Mouse (Mus musculus) spleen, embryonic (tissue): ENCODE data around the gene Ptger4.

Experiments
- CTCF ChIA-PET: fragments of 350-600 bp; sonication (Branson Sonifier 250); formaldehyde crosslinking; loops from one replicate; lab custom pipeline; 2022; lab: Charles Lee

Gene Ptger4

DNA sequence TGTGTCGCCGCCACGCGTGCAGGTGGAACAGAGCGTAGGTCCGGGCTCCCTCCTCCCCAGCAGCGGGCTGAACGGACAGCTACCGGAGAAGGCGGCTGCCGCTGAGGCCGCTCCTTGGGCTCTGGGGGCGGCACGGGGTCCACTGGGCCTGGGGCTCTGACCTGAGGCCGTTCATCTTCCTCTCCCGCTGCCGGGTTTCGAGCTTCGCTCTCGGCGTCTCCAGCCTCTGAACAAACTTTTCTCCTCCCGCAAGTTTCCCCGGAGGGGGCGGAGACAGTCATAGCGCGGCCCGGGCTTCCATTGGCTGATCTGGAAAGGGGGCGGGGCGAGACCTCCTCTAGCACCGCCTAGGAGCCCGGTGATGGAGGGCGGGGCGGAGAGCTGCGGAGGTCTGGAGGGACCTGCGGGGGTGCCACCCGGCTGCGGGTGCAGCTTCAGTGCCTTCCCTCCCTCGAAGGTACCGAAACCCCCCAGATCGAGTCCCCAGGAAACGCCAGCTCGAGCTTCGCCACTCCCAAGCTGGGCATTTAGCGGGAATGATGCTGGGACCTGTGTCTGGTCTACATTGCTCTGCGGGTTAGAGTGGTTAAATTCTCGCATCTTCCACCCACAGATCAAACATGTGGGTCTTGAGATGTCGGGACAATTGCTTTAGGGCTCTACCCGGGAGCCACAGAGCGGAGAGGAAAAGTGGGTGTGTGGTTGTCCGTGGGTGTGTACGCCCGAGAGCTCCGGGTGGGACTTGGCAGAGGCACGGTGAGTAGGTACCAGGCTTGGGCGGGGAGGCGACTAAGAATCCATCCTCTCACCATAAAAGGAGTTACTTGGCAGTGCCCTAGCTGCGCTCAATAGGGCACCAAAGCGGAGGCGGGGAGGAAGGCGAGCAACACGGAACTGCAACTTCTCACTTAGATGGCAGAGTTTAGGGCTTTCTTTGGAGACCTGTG, at the start of gene Ptger4:
Gene Ptger4, minus strand, starts transcription at position 229 of the 947 bp plus-strand sequence.
- CTCF ChIA-PET: interaction anchor here (0.5 to 1.0 kb wide), 3 partner anchors 53 to 269 kb away, joined by 3 to 4 read pairs (median 4); no protein-coding TSS in a partner anchor

DNA sequence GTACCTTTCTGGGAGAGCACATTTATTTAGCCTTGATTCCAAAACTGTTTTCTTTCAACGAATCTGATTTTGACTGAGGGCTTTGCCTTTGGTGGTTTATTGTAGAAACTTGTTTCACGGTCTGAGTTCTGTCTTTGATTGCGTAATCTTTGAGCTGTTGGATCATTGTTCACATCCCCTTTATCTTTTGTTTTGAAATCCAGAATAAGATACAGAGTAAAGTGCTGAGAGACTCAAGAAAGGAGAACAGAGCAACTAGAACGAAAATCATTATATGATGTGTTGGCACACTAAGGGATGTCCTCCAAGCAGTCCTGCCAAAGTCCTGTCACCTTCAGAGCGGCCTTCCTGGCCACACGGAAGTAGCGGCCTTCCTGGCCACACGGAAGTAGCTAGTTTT, 44.4 kb upstream of the Ptger4 start:
- CTCF ChIA-PET: no interaction called here

DNA sequence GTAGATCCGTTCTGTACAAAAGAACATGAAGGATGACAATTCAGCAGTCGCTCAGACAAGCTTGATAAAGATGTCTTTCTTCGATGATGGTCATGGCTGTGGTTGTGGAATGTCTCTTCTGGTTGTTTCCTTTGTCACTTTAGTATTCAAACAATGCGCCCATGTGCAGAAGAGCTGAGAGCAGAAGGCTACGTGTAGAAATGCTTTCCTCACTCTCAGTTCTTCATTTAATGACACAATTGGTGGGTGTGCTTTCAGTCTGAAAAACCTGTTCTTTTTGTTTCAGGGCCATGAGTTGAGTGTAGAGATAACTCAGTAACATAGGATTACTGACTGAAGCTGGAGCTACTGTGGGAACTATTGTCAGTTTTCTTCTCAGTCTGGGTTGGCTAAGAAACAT, 43.1 kb upstream of the Ptger4 start:
- CTCF ChIA-PET: no interaction called here

DNA sequence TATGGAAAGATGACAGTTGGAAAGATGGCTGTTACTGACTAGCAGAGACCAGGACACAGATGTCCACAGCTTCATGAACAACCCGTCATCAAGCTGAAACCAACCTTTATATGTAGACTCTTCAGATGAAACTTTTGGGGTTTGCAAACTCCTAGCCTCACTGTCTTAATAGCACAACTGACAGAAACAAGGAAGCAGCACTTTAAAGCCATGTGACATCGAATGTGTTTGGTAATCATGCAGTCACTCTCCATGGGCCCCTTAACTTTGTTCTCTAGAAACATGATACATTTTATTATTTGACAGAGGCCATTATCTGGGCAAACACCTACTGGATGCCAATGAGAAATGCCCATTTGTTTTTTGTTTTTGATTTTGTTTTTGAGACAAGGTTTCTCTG, 37.3 kb upstream of the Ptger4 start:
- CTCF ChIA-PET: no interaction called here

DNA sequence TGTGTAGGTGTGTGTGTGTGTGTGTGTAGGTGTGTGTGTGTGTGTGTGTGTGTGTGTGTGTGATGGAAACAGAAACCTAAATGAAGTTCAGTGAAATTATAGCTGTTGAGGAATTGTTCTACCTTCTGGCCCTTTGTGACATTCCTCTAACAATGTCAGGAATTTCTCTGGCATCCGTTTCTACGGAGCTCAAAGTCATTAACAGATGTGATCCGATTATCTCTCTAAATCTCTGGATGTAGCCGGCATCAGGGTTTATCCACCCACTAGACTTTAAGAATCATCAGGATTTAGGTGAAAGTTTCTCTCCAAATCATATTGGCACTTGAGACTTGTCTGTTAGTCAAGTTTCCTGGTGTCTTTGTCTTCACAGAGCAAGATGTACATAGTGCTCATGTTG, 35.8 kb upstream of the Ptger4 start:
- CTCF ChIA-PET: no interaction called here

DNA sequence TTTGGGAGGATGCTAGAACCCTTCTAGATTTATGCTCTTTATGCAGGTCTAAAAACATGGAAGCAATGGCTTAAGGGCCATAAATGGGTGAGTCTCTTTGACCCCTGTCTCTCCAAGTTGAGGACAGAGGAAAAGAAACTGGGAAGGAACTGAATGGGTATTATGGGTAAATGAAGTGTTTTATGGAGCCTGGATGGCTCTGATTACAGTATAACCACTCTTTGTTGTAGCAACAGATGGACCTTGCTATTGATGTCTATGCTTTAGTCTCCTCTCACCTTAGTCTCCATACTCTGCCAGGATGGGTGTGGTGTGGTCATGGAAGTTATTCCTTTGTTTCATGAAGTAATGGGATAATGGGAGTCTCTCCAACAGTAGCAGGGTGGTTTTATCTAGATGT, 34.5 kb upstream of the Ptger4 start:
- CTCF ChIA-PET: no interaction called here

DNA sequence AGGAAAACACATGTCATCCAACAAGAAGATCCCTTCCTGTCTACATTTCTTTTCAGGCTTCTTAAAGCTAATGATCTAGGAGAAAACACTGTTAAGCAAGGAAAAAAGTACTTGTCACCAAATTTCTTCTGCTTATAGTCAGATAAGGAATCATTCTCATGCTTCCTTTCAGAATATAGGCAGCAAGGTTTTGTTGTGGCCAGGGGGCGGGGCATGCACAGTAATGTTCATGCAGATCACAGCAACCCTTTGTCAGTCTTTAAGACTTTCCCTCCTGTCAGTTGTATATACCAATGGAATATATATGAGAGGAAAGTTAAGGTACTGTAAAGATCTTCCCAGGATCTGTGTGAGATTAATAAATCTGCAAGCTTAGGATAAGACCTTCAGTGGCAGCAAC, 30.0 kb upstream of the Ptger4 start:
- CTCF ChIA-PET: no interaction called here

DNA sequence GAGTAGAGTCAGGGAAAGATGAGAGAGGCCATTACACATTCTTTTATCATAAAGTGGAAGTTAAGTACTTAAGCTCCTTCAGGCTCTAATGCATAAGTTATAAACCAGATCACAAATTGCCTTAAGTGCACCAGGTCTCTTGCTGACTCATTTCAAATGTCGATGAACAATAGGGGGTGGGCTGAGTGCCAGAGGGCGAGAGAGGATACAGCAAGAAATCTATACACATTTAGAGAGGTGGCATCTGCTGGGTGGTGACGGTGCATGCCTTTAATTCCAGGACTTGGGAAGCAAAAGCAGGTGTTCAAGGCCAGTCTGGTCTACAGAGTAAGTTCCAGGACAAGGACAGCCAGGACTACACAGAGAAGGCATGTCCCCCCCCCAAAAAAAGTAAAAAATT, 22.1 kb upstream of the Ptger4 start:
- CTCF ChIA-PET: no interaction called here

DNA sequence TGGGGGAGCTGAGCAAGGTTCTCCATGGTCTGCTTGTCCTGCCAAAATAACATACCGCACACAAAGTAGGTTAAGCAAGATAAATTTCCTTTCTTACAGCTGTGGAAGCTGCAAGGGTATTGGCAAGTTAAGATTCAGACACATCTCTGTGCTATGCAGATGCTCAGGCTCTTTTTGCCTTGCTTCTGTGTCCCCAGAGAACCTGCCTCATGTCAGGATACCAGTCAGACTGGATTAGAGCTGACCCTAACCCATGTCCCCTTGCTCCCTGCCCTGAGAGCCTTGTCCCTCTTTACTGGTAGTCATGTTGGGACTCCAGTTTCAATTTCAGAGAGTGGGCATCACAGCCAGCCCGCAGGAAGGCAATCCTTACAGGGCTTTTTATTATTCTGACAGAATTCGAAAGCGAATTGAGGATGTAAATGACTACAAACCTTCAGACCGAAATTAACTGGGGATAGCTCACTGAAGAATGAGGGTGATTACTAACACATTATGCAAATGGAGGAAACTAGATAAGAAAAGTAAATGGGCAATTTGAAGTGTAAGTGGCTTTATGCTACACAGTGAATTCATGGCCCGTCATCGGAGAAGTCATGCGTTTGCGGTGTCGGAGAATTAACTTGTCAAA, 19.0 kb upstream of the Ptger4 start:
- CTCF ChIA-PET: no interaction called here

DNA sequence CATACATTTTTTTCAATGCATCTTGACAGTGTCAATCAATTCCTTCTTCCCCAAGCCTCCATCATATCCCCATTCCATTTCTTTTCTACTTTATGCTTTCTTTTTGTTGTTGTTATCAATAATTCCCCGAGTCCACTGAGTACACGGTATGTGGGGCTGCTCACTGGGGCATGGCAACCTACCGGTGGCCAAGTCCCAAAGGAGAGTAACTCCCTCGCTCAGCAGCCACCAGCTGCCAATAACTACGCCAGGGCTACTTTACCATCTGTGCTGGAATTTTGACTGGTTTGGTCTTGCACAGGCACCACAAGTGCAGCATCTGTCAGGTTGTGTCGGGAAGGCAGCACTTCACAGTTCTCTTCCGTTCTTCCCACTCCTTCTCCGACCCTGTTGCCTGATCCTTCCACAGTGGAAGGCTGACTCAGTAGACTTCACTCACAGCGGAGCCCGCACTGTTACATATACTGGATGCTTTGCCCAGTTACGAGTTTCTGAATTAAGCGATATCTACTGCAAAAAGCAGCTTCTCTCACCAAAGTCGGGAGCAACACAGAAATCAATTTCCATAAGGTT, 18.2 kb upstream of the Ptger4 start:
- CTCF ChIA-PET: no interaction called here

DNA sequence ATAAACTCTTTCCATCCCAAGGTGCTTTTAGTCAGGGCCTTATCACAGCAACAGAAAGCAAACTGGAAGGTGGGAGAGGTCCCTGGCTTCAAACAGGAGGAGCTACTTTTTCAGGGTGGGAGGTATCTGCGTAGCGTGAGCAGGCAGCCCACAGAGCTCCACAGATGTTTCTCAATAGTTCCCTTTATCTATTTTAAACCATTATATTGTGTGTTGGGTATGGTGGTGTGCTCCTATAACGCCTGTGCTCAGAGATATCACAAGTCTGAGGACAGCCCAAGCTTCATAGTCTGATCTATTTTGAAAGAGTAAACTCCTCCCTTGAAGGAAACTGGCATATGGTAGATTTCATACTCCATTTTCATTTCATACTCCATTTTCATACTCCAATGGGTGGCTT, 17.0 kb upstream of the Ptger4 start:
- CTCF ChIA-PET: no interaction called here

DNA sequence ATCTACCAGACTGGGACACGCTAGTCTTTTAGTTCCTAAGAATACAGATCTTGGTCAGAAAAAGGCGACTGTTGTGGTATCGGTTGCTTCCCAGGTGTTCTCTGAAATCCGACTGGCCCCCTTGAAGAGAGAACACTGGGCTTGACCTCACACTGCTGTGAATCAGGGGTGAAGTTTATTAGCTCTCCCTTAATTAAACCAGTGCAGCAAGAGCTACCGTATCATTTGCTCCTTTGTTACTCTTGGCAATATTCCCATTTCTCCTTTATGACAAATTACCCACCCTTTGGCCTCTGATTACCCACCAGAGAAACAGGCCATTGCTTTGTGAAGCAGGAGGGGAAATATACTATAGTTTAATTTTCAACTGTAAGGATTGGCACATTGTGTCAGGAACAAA, 16.2 kb upstream of the Ptger4 start:
- CTCF ChIA-PET: no interaction called here

DNA sequence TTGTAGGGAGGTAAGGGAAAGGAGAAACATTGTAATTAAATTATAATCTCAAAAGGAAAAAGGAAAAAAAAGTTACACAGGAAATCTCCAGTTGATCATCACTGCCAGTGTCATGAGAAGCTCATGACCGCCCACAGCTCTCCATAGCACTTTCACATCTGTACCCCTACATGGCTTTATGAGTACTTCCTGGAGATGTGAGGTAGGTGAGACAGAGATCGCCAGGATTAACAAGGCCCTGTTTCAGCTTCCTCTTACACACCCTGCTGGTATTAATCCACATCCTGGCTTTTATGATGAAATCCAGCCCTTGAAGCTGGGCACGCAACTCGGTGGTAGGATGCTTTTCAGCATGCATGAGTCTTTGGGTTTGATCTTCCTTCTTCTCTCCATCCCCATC, 6.2 kb upstream of the Ptger4 start:
- CTCF ChIA-PET: no interaction called here

DNA sequence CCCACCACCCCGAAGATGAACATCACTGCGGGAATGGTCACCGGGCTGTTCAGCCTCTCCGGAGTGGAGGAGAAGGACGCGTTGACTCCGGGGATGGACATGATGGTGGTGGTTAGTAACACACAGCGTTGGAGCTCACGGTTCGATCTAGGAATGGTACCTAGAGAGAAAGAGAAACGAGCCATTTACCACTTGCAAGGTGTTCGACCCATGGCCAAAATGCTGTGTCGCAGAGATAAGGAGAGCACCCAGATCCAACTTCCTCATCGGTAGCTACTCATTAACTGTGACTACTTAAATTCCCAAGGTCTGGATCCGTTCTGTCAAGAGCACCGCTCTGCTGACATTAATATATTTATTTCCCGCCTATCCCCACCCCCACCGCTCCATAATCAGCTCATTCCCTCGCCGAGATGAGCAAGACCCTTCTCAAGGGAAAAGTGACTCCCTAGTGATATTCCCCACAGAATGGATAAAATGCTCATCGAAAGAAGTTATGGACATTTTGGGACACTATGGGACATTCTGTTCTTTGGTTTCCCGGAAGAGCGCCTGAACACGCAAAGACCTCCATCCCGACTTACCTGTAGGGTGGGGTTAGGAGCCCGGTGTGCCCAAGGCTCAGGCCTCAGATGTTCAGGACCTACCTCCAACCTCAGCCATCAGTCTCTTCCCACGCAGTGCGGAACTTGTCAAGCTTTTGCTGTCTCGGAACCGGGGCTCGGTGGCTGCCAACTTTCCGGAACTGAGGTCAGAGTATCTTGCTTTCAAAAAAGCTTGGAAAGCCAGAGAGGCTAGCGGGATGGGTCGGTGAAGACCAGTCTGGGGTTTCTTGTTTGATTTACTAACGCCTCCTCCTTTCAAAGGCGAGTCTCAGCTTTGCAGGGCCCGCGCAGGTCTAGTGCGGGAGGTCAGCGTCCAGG, 690 bp downstream of the Ptger4 start:
- CTCF ChIA-PET: interaction anchor here (0.6 to 1.0 kb wide), 3 partner anchors 112 to 270 kb away, joined by 4 read pairs; no protein-coding TSS in a partner anchor

DNA sequence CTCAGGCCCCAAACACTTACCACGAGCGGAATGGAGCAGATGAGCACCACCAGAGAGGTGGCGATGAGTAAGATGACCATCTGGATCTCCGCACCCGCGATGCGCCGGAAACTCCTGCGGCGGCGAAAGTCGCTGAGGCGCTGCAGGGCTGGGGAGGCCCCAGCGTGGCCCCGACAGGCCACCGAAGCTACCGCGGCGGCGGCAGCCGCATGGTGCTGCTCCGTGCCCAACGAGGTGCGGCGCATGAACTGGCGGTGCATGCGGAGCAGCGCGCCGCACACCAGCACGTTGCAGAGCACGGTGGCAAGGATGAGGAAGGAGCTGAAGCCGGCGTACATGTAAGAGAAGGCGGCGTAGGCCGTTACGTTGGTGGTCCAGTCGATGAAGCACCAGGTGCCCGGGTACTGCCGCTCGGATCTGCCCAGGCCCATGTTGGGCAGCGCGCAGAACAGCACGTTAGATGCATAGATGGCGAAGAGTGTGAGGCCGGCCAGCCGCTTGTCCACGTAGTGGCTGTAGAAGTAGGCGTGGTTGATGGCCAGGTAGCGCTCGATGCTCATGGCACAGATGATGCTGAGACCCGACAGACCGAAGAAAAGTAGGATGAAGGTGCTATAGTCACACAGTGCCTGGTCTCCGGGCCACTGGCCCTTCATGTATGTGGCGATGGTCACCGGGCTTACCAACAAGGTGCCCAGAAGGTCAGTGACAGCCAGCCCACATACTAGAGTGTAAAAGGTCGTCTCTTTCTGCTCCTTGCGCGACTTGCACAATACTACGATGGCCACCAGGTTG, 1.5 kb downstream of the Ptger4 start:
- CTCF ChIA-PET: interaction anchor here (0.6 kb wide), 1 partner anchor 113 kb away, joined by 4 read pairs; no protein-coding TSS in a partner anchor

DNA sequence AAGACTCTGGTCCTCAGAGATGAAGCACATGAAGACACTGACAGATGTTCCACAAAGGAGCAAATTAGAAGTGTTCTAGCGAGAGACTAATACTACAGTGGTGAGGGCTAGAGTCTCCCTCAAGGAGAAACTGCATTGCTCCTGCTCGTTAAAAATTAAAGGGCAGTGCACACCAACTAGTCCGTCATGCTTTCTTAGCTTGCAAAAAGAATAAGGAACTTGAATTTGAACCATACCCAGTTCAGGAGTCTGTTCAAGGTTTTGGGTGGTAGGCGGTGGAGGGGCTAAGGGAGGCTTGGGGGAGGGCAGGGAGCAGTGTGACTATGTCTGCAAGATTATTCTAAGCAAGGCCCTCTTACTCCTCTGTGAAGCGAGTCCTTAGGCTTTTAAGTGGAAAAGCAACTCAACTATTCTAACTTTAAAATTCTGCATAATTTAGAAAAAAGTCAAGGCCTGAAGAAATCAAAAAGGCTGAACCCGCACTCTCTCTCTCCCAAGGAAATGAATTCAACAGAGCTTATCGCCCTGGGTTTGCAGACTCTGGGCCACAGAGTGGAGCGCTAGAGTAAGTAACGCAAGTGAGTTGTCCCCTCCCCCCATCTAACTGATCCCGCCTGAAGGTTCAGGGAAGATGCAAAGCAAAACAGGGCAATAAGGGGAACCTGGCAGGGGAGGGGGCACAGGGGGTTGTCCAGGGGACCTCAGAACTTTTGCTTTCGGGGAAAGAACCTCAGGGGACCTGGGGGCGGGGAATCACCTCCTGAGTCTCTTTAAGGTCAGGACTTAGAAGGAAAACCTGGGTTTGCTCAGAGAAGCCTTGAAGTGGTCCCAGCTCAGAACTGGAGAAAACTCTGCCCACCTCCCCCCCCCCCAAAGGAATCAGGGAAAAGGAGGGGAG, 2.4 kb downstream of the Ptger4 start:
- CTCF ChIA-PET: no interaction called here

DNA sequence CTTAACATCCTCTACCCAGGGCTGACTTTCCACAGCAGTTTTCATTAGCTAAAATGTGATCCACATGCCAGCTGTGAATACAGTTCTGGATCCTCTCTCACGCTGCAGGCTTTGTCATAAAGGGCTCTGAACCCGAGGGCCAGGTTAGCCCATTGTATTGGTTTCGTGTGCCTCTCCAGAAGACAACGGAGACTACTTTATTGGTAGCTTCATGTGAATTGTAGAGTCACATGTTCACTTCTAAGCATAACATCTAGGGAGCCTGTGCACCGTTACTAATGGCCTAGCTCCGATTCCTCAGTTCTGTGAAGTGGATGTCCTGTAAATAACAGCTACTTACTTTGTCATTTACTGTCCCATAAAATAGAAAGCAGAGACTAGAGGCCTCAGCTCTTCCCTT, 3.6 kb downstream of the Ptger4 start:
- CTCF ChIA-PET: interaction anchor here (0.6 kb wide), 1 partner anchor 75 kb away, joined by 3 read pairs; no protein-coding TSS in a partner anchor

DNA sequence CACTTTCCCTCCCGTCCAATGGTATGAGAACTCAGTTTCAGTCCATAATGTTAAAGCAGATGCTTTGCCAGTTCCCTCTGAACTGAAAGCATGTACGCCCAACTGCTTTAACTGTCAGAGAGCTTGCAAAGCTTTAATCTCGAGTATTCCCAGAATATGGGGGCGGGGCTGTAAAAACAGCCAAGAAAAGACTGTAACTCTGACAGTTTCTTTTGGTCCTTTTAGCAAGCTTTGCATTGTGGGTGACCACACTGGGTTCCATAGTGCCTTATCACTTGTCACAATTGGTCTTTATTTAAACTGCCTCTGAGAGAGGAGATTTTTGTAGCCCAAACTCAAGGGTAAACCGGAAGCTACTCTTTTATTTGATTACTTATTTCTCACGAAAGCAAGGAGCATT, 4.1 kb downstream of the Ptger4 start:
- CTCF ChIA-PET: interaction anchor here (0.5 to 0.6 kb wide), 2 partner anchors 74 to 449 kb away, joined by 3 to 10 read pairs; no protein-coding TSS in a partner anchor

DNA sequence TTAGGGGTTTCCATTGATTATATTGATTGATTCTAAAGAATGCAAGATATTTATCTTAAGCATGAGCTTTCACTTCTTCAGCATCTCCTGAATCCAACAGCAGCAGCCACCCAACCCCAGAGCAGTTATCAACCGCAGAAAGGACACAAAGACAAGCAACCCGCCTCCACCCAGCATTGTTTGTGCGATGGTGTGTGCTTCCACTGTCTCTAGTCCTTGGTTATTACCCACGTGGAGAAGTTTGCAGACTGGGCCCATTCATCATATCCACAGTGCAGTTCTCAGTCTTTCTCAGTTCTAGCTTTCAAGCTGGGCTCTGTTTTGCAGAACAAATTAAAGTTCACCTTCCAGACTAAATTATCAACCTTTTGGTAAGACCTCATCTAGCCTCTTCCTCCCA, 4.6 kb downstream of the Ptger4 start:
- CTCF ChIA-PET: interaction anchor here (0.5 kb wide), 1 partner anchor 449 kb away, joined by 10 read pairs; no protein-coding TSS in a partner anchor
